Mouse (Mus musculus): Measurements from ENCODE around the gene Ddx54. TPM values are rescaled to one million over a fixed set of nuclear protein-coding genes. Genes with fewer than 3 reads are reported as not detected.

The Ddx54 gene
- total RNA-seq, 2 experiments from 2014 or later, result 34.0 to 41.6 TPM

- no peak for DNase-seq (ENCODE audit: low spot score in 2 of 2)
These were observed 27.6 kb downstream of the Ddx54 start for GRCm38 (mm10) chr5:120640094-120640493.

DNA sequence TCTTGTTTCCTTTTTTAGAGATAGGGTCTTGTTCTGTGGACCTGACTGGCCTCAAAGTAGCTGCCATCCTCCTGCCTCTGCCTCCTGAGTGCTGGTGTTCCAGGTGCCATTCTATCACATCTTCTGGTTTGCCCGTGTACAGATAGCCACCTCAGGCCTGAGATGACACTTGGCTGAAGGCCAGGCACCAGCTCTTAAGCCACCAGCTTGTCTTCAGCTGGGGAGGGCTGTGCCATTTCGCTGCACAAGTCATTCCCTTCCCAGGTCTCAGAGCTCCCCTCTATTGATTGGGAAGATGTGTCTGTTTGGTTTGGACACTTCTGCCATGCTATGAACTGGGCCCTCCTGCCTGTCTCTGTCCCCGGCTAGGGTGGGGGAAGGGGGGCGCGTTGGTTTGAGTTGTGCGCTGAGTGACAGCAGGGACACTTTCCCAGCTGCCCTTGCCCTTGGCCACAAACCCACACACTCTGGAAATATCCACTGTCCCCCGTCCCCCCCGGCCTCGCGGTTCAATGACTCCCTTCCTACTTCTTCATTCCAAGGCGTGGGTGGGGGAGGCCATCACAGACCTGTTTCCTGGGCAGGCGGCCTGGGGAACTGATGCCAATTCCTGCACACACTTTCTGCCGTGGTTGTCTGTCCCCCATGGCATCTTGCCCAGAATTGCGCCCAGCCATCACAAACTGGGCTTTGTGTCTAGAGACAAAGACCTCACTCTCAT is 31.0 kb downstream of the Ddx54 start:
- DNase-seq (ENCODE audit: low spot score in 2 of 2), result no peak

DNA sequence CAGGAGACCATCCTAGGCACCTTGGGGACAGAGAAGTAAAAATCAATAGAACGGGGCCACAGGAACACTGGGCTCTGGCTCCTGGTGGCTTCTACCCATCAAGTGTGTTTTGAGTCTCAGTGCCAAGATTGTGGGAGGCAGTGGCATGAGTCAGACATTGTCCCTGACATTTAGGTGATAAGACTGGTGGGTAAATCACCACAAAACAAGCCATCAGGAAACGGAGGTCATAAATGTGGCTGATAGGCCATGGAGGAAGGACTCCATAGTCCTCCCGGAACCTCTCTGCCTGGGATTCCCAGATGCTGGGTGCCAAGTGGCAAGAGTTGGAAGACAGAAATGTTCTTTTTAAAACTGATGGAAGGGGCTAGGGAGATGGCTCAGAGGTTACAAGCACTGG is 31.7 kb downstream of the Ddx54 start:
- no peak for DNase-seq (ENCODE audit: low spot score in 2 of 2)

- no peak for DNase-seq (ENCODE audit: low spot score in 2 of 2)
These were observed 33.3 kb downstream of the Ddx54 start for GRCm38 (mm10) chr5:120645851-120646250.

- no peak for DNase-seq (ENCODE audit: low spot score in 2 of 2)
These were observed 34.8 kb downstream of the Ddx54 start for GRCm38 (mm10) chr5:120647361-120647760.

DNA sequence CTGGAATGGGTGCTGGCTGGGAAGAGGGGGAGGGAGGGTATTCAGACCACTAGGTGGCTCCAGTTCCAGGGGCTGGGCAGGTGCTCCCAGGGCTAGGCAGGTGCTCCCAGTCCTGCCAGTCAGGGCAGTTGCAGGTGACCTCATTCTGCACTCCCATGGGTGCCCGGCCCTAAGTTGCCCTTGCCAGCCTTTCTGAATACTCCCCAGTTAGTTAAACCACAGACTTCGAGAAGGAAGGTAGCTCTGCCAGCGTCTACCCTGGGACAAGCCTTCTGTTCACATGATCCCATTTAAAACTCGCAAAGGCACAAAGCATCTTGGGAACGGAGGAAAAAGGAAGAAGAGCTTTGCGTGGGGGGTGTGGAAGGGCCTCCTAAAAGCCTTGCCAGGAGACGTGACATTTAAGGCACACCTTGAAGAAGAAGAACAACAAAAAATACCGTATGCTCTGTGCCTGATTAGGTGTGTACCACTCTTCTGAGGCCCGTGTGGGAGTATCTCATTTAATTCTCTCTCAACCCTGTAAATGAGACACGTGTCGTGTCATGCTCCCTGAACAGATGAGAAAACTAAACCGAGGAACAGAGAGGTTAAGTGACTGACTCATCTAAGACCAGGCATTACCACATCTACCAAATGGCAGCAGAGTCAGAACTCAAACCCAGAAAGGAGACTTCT is 35.4 kb downstream of the Ddx54 start:
- no peak for DNase-seq (ENCODE audit: low spot score in 2 of 2)

DNA sequence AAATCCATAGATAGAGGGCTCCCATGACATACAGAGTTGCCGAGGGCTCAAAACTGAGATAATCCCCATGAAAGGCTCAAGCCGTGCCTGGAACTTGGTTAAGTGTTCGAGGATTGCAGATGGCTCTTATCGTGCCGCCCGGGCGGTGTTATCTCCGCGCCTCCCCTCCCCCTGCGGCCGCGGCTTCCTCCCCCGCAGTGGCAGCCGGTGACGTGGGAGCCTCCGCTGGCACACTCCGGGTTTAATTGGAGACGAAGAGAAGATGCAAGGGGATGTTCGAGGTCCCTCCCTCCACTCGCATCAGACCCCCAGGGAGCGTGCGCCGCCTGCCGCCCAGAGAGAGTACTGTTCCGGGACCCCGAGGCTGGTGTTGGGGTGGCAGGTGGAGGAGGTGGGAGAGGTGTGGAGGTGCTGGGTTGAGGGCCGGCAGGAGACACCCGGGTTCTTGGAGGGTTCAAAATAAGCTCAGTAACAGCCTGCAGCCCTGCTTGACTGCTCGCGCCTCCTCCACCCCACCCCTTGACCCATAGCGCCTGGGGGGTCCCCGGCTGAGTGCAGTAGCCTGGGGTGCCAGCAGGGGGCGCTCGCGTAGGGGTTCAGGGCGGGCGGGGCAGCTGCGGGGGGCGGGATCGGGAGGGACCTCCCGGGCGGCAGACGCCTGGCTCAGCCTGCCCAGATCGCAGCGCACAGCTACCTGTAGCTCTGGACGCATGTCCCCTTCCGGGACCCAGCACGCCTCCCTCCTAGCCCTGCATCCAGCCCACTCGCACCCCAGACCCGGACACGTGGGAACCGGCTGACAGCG is 36.2 kb downstream of the Ddx54 start, which contains the start of gene Rasal1:
Rasal1 (plus strand) TSS at position 244 of the 805 bp plus-strand sequence.
- peak; percentile 79 to 83 for DNase-seq (ENCODE audit: low spot score in 2 of 2)

- no peak for DNase-seq (ENCODE audit: low spot score in 2 of 2)
These were observed 36.9 kb downstream of the Ddx54 start for GRCm38 (mm10) chr5:120649374-120649933.

DNA sequence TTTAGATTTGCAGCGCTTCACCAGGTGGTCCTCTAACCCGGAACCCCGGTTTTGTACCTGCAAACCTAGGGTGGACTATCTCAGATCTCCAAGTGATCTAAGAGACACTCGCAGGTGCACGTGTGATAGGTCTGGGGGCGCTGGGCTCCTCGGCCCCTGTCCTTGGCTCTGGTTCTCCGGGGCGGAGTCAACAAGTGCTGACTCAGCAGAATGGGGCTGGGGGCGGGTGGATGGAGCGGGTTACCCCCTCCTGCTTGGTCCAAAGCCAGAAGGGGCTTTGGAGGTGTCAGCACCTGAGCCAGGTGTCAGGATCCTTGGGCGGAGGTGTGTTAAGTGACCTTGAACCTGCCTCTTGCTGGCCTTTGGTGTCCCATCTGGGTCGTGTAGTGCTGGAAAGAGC is 37.4 kb downstream of the Ddx54 start:
- DNase-seq (ENCODE audit: low spot score in 2 of 2), result no peak

GRCm38 (mm10) chr5:120651230-120651629 is 38.7 kb downstream of the Ddx54 start:
- no peak for DNase-seq (ENCODE audit: low spot score in 2 of 2)

- no peak for DNase-seq (ENCODE audit: low spot score in 2 of 2)
These were observed 40.6 kb downstream of the Ddx54 start for GRCm38 (mm10) chr5:120652915-120653701.

GRCm38 (mm10) chr5:120653873-120654272 is 41.3 kb downstream of the Ddx54 start:
- DNase-seq (ENCODE audit: low spot score in 2 of 2), result no peak

DNA sequence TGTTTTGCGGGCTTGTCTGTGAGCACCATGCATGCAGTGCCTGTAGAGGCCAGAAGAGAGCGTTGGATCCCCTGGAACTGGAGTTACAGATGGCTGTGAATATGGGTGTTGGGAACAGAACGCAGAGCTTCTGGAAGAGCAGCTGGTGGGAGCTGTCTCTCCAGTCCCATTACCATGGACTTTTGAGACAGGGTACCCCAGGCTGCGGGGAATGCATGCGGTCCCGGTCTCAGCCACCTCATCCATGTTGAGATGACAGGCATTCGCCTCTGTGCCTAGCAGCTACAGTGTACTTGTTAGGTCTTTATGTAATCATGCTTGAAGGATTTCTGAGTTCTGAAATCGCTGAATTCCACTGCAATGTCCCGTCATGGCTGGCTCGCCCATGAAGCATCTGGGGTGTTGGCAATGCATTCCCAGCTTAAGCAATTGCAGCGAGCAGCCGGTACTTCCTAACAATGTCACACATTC is 43.8 kb downstream of the Ddx54 start:
- DNase-seq (ENCODE audit: low spot score in 2 of 2), result peak; percentile 65 to 72

- peak in 1 of 2 experiments; percentile 39 for DNase-seq (ENCODE audit: low spot score in 2 of 2)
These were observed 48.3 kb downstream of the Ddx54 start for GRCm38 (mm10) chr5:120660816-120661215.

DNA sequence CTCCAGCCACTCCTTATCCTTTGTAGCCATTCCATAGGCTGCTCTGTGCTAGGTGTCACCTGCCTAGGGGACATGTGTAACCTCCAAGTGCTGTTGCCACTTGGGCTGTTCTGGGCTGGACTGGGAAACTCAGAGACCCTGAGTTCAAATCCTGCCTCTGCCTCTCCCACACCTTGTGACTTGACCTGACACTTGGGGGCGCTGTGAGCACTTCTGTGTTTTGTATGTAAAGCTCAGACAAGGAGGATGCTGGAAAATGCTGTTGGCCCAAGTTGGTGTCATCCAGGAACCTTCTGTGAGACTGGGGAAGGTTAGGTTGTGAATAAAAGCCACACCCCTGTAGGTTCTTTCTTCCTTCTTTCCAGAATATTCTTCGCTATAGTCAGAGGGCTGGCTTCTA is 52.3 kb downstream of the Ddx54 start:
- no peak for DNase-seq (ENCODE audit: low spot score in 2 of 2)

DNA sequence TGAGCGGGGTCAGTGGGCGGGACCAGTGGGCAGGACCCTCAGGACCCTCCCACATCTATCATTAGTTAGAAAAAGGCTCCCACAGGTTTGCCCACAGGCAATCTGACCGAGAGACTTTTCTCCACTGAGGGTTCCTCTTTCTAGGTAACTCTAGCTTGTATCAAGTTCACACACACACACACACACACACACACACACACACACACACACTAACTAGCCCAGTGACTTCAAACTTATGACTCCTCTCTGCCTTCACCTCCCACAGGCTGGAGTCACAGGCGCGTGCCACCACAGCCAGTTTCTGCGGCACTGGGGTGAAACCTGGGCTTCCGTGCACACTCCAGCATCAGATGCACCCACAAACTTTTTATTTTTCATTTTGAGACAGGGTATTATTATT is 56.2 kb downstream of the Ddx54 start:
- DNase-seq (ENCODE audit: low spot score in 2 of 2), result no peak

- DNase-seq (ENCODE audit: low spot score in 2 of 2), result no peak
These were observed 57.6 kb downstream of the Ddx54 start for GRCm38 (mm10) chr5:120670132-120670531.

GRCm38 (mm10) chr5:120671865-120672264 is 59.3 kb downstream of the Ddx54 start:
- no peak for DNase-seq (ENCODE audit: low spot score in 2 of 2)

GRCm38 (mm10) chr5:120673626-120674025 is 61.1 kb downstream of the Ddx54 start:
- DNase-seq (ENCODE audit: low spot score in 2 of 2), result peak; percentile 76 to 80

Measured in left cerebral cortex, adult 18-20 months (tissue).